Mouse (Mus musculus) G1E (cell line): Measurements from ENCODE around the gene Gm20795. TPM values are rescaled to one million over a fixed set of nuclear protein-coding genes. Genes with fewer than 3 reads are reported as not detected.
"Not testable (repeated sequence)": the region's sequence is repeated elsewhere in the genome, so short reads cannot be mapped to it uniquely, and the experiment has no call there.

Experiments used
- ATAC-seq: 2 replicates; pipeline ENCODE4 v1.8.0; 2016; ENCODE audit warnings: mild to moderate bottlenecking; ENCODE audit not compliant: insufficient number of reproducible peaks, poor library complexity, low FRiP score, severe bottlenecking; ENCODE audit errors: extremely low read depth
- DNase-seq: peaks from one replicate; pipeline ENCODE4 v3.0.0; 2012; ENCODE audit warnings: low spot score
- H3K27me3 ChIP-seq: 2 replicates; pipeline ENCODE4 v1.6.1; 2012; ENCODE audit warnings: mild to moderate bottlenecking, low read length, inconsistent platforms; ENCODE audit not compliant: insufficient read depth
- H3K36me3 ChIP-seq: replicated peaks from 2 replicates; pipeline ENCODE3; 2012; ENCODE audit warnings: mild to moderate bottlenecking, inconsistent platforms
- H3K4me1 ChIP-seq: 2 replicates; pipeline ENCODE4 v1.6.1; 2012; ENCODE audit warnings: low read depth, low read length, inconsistent platforms, mixed read lengths; ENCODE audit not compliant: insufficient read depth
- H3K4me3 ChIP-seq: 2 replicates; pipeline ENCODE4 v1.5.1; 2012; ENCODE audit warnings: low read depth, mild to moderate bottlenecking, inconsistent platforms, low read length, moderate library complexity, mixed read lengths
- H3K9me3 ChIP-seq: replicated peaks from 2 replicates; pipeline ENCODE4 v1.6.1; 2012; ENCODE audit warnings: inconsistent platforms
- polyA plus RNA-seq: library from polyadenylated mRNA; stranded (reverse); fragments of >175 nt; gene quantifications from 2 replicates; pipeline ENCODE4 v1.2.3, GENCODE M21; 2012
- total RNA-seq, 2 experiments: library from RNA; stranded (forward) in 1 of 2; stranded (reverse) in 1 of 2; fragments of 200-1000 nt in 1 of 2; fragments of >200 nt in 1 of 2; fragmentation: Nextera tagmentation in 1 of 2; gene quantifications; 2 replicates each; pipeline ENCODE4 v1.2.3; 2014 to 2017

Gene Gm20795
- total RNA-seq (2014; fragmentation: Nextera tagmentation) = not detected in 2 replicates
- not detected in 2 replicates for total RNA-seq (2017)
- not detected in 2 replicates for polyA plus RNA-seq

GRCm38 (mm10) chrY:40804614-40805013 is at the start of gene Gm20795:
TSS of gene Gm20795 (plus strand) at chrY:40804914.
- not testable (repeated sequence) for DNase-seq, H3K4me3 ChIP-seq, H3K4me1 ChIP-seq, H3K27me3 ChIP-seq, H3K36me3 ChIP-seq, H3K9me3 ChIP-seq, ATAC-seq

- not testable (repeated sequence) for H3K4me1 ChIP-seq, H3K9me3 ChIP-seq, H3K4me3 ChIP-seq, H3K27me3 ChIP-seq, H3K36me3 ChIP-seq, DNase-seq, ATAC-seq
Observed at GRCm38 (mm10) chrY:40775665-40776064, 29.0 kb upstream of the Gm20795 start, which contains the start of gene Gm21797. TSS of gene Gm21797 (minus strand) at chrY:40775765.

Other genes with a start within 250 kb of the Gm20795 start
- not detected in 2 replicates for gene Gm21852, start 152.9 kb upstream of the Gm20795 start, total RNA-seq (2014; fragmentation: Nextera tagmentation)
- gene Gm21852, start 152.9 kb upstream of the Gm20795 start, total RNA-seq (2017) = not detected in 2 replicates
- gene Gm21852, start 152.9 kb upstream of the Gm20795 start, polyA plus RNA-seq = not detected in 2 replicates
- gene Gm21797, start 29.1 kb upstream of the Gm20795 start, total RNA-seq (2014; fragmentation: Nextera tagmentation) = not detected in 2 replicates
- gene Gm21797, start 29.1 kb upstream of the Gm20795 start, total RNA-seq (2017) = not detected in 2 replicates
- gene Gm21797, start 29.1 kb upstream of the Gm20795 start, polyA plus RNA-seq = not detected in 2 replicates